Mouse (Mus musculus) spleen, adult 2 months (tissue): ENCODE results near the gene Dera.

Experiments used
- CTCF ChIP-seq: fragments of 200-500 bp; IDR thresholded peaks from 2 replicates; pipeline ENCODE4 v1.5.1; 2011; ENCODE audit warnings: mild to moderate bottlenecking, inconsistent platforms; ENCODE audit not compliant: insufficient read depth, insufficient read length, insufficient replicate concordance; ENCODE audit errors: extremely low read depth
- POLR2A ChIP-seq: fragments of 200-500 bp; IDR thresholded peaks from 2 replicates; pipeline ENCODE4 v1.6.1; 2011; ENCODE audit warnings: low read depth, low read length, inconsistent platforms

DNA sequence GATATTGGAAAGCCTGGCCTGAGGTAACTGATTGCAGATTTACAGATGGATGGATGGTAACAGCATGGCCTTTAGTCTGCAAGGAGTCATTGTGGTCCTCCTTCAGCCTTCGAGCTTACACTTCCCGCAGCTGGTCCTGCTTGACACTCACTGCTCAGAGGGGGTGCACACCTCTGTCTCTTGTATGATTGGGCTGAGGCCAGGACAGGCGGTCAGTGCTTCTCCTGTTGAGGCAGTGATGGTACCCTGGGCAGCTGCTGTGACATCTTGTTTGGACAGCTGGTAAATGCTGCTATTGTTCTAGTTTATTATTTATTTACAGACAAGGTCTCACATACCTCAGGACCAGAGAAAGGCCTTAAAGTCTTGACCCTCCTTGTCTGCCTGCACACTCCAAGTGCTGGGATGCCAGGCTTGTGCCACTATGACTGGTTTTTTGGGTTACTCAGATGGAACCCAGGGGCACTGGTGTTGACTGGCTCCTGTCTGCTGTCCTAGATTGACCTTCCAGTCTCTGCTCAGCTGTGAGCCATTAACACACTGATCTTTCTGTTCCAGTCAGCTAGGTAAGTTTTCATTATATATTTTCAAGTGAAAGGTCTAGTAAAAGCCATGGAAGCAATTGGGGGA, 17.4 kb downstream of the Dera start:
- TF ChIP-seq CTCF (no peak), POLR2A (no peak)
